Mouse (Mus musculus): ENCODE results near the gene Scyl1. TPM values are rescaled to one million over a fixed set of nuclear protein-coding genes. Genes with fewer than 3 reads are reported as not detected.

The Scyl1 gene
- polyA plus RNA-seq, 1 experiment from 2014 or later = 70.0 TPM

DNA sequence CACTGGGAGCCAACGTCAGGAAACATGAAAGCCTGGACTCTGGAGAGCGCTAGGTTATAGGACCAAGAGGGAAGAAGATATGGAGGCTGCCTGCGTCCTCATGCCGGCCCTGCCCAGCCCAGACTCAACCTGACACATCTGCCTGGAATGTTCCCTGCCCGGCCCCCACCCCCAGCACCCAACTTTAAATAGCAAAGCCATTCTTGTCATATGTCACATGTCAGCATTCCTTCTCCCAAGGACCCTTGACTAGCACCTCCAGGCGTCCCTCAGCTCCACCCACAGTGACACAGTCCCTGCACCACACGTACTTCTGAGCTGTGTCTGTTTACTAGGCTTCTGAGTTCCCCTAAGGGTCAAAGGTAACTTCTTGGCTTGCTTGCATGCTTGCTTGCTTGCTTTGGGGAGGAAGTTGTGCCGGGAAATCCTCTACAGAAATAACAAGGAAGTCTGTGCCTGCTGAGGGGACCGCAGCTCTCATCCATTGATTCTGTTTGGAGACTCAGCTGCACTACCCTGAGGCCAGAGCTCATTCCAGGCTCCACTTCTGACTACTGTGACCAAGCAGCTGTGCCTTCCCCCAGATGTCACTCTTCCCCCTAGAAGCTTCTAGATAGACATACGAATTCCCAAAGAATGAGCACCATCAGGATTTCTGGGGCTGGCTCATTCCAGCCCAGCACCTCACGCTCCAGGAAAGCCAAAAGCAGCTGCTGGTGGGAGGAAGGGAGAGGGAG lies 39.1 kb upstream of the Scyl1 start:
- Histone ChIP-seq H3K4me1 (replicated peaks) (peaks cover 61% of the 10 kb centered on the region), H3K27me3 (no peaks in the 10 kb centered on the region), H3K4me3 (replicated peaks) (no peak overlapping the region), H3K27ac (peak overlapping the region; percentile 94), H3K9ac (replicated peaks) (0 out of 2 replicates have a peak overlapping the region, but pooled peaks have one; percentile 6), H3K4me2 (replicated peaks) (no peak overlapping the region), H3K9me3 (no peaks in the 10 kb centered on the region), H3K36me3 (no peaks in the 10 kb centered on the region)
- WGBS = 58% methylated on average over 11 of the region's 11 CpGs
- no peak for ATAC-seq

DNA sequence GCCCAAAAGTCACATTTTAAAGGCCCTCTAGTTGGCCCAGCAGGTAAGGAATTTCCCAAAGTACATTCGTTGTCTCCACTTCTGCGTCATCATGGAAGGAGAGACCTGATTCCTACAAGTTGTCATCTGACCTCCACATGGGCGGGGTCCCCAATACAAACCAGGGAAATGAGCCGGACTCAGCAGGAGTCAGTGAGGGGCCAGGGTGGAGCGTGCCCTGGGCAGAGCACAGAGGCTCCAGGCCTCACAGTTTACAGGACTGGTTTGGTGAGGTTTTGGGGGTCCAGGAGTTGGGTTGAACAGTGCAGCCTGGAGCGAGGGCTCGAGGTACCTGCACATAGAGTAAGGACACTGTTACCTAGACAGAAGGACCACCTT lies 38.5 kb upstream of the Scyl1 start:
- no peak overlapping the region for H3K9ac ChIP-seq (replicated peaks)
- ATAC-seq = no peak
- no peak overlapping the region for H3K4me2 ChIP-seq (replicated peaks)
- H3K4me3 ChIP-seq (replicated peaks) = no peak overlapping the region
- peaks cover 66% of the 10 kb centered on the region for H3K4me1 ChIP-seq (replicated peaks)
- no peaks in the 10 kb centered on the region for H3K36me3 ChIP-seq
- peak overlapping the region; percentile 94 for H3K27ac ChIP-seq
- WGBS = 62% methylated on average over 7 of the region's 7 CpGs
- H3K27me3 ChIP-seq = no peaks in the 10 kb centered on the region
- H3K9me3 ChIP-seq = no peaks in the 10 kb centered on the region

DNA sequence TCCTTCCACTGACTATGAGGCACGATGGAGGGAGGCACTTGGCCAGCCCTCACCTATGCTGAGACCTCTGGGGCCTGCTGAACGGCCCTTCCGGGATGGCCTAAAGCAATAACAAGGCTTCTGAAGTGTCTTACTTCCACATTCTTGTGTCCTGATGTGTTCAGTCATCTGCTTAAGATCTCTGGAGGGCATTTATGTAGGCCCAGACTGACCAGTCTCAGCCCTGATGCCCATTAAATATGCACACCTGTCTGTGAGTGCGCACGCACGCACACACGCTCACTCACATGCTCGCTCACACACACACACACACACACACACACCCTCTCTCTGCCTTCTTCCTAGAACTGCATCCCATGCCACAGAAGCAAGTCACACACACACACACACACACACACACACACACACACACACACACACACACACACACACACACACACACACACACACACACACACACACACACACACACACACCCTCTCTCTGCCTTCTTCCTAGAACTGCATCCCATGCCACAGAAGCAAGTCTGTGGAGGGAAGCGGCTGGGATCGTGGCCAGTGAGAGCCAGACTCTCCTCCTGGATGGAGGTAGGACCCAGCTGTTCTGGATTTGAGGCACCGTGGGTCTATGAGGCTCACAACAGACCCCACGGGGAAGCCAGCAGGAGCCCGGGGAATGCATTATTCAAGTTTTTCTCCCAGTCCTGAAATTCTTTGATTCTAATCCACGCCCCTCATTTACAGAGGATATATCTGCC lies 37.9 kb upstream of the Scyl1 start:
- ATAC-seq = no peak
- Histone ChIP-seq H3K36me3 (no peaks in the 10 kb centered on the region), H3K4me3 (replicated peaks) (no peak overlapping the region), H3K27me3 (no peaks in the 10 kb centered on the region), H3K4me1 (replicated peaks) (peaks cover 72% of the 10 kb centered on the region), H3K9me3 (no peaks in the 10 kb centered on the region), H3K9ac (replicated peaks) (no peak overlapping the region), H3K4me2 (replicated peaks) (no peak overlapping the region), H3K27ac (peak overlapping the region; percentile 94)
- 70% methylated on average over 14 of the region's 14 CpGs for WGBS

DNA sequence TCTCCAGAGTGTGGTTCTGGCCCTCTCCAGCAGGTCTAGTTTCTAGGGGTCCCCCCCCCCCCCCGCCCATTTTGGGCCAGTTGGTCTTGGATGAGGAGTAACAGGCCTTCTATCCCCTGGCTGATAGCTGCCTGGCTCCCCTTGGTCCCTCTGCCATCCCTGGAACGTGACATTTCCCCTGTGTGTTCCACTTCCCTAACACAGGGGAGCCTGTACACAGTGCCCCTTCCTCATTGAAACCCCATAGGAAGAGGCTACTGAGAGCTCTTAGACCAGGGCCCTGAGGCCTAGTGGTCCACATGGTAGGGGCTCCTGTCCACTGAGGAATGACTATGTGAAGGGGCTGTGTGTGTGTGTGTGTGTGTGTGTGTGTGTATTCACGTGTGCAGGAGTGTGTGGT lies 36.5 kb upstream of the Scyl1 start:
- H3K27ac ChIP-seq = 0 out of 2 replicates have a peak overlapping the region, but pooled peaks have one; percentile 80
- H3K36me3 ChIP-seq = no peaks in the 10 kb centered on the region
- H3K27me3 ChIP-seq = no peaks in the 10 kb centered on the region
- no peak overlapping the region for H3K4me3 ChIP-seq (replicated peaks)
- no peaks in the 10 kb centered on the region for H3K9me3 ChIP-seq
- no peak overlapping the region for H3K9ac ChIP-seq (replicated peaks)
- H3K4me2 ChIP-seq (replicated peaks) = no peak overlapping the region
- no peak for ATAC-seq
- H3K4me1 ChIP-seq (replicated peaks) = peaks cover 79% of the 10 kb centered on the region
- WGBS = 58% methylated on average over 3 of the region's 3 CpGs

DNA sequence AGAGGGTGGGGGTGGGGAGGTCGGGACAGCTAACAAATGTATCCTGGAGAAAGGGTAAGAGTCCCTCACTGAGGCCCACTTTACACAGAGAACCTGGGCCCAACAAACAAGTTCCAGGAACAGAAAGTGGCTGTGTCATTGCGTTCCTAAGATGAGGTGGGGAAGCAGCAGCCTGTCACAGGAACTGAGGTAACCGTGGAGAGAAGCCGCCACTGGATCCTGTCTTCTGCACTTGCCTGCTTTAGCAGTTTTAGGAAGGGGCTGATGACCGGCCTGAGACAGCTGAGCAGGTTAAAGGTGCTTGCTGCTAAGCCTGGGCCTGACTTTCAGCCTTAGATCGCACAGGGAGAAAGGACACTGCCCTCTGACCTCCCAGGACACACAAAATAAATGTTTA lies 35.6 kb upstream of the Scyl1 start:
- Histone ChIP-seq H3K9ac (replicated peaks) (no peak overlapping the region), H3K27ac (peak overlapping the region; percentile 80), H3K27me3 (no peaks in the 10 kb centered on the region), H3K4me2 (replicated peaks) (no peak overlapping the region), H3K4me1 (replicated peaks) (peaks cover 70% of the 10 kb centered on the region), H3K4me3 (replicated peaks) (no peak overlapping the region), H3K36me3 (no peaks in the 10 kb centered on the region), H3K9me3 (no peaks in the 10 kb centered on the region)
- WGBS = 27% methylated on average over 6 of the region's 6 CpGs
- no peak for ATAC-seq

DNA sequence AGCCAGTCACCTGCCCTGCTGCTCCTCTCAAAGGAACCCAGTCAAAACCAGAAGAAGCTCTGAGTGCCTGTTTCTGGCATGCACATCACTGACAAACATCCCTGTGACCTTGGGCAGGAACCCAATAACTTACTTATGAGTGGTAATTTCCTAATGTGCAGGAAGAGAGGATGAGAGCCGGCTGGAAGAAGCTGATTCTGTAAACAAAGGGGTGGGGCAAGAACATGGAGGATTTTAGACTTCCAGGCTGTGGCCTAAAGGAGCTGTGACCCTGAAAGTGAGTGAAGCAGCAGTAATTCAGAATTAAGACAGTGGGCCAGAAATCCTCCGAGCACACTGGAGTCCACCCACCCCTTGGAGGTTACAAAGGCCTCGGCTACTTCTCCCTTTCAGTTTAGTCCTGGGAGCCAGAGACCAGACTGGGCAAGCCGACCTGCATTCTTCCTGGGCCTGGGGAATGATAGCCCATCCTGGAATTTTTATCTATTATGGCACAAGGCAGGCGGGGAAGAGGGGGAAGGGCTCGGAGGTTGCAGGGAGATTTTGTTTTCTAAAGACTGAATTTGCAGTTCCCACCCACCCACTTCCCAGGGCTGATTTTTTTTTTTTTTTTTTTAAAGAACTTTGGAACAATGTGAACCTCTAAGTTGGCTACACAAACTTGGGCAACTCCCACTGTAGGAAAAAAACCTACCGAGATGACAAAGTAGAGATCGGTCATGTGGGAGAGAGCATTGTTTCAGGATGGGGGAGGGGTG lies 35.0 kb upstream of the Scyl1 start:
- Histone ChIP-seq H3K4me1 (replicated peaks) (peaks cover 64% of the 10 kb centered on the region), H3K9ac (replicated peaks) (no peak overlapping the region), H3K36me3 (no peaks in the 10 kb centered on the region), H3K4me2 (replicated peaks) (no peak overlapping the region), H3K9me3 (no peaks in the 10 kb centered on the region), H3K27me3 (no peaks in the 10 kb centered on the region), H3K4me3 (replicated peaks) (no peak overlapping the region), H3K27ac (peak overlapping the region; percentile 80)
- ATAC-seq = no peak
- WGBS = 4% methylated on average over 8 of the region's 8 CpGs

DNA sequence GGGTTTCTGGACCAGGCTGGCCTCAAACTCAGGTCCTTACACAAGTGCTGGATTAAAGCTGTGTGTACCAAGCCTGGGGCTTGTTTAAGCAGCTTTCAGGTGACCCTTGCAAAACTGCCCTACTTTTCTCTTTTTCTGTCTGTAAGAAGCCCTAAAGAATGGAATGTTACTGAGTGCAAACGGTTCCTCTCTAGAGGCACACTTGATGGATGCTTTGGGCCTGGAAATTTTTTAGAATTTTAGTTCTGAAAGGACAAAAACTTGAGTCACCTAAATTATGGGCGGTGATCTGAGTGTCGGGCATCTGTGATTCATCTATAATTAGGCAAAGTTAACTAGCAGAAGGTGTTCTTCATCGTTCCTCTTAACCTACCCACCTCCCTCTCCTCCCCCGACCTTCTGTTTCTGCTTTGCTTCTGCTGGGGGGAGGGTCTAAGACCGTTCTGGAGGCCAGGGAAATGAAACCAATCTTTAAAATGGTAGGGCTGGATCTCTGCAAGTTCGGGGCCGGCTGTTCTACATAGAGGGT lies 33.2 kb upstream of the Scyl1 start:
- H3K4me3 ChIP-seq (replicated peaks) = no peak overlapping the region
- peak overlapping the region; percentile 100 for H3K27ac ChIP-seq
- H3K4me1 ChIP-seq (replicated peaks) = peaks cover 46% of the 10 kb centered on the region
- H3K4me2 ChIP-seq (replicated peaks) = peak overlapping the region; percentile 82
- WGBS = 39% methylated on average over 8 of the region's 8 CpGs
- no peak for ATAC-seq
- peak overlapping the region; percentile 69 for H3K9ac ChIP-seq (replicated peaks)
- H3K9me3 ChIP-seq = no peaks in the 10 kb centered on the region
- no peaks in the 10 kb centered on the region for H3K36me3 ChIP-seq
- no peaks in the 10 kb centered on the region for H3K27me3 ChIP-seq

DNA sequence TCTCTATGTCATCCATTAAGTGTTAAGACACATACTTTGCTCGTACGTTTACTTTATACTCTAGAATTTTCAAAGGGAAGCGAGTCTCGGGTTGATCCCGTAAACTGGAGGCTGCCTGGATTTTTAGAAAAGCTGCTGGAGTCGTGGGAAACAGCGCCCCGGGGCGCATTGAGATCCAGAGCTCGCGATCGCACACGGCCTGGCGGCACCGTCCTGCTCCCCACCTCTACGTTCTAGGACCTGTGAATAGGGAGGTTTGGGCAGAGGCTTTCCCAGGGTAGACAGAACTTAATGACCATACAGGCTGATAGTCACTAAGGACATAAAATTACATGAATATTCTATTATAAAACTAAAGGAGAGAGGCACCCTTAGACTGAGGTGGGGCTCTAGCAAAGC lies 32.7 kb upstream of the Scyl1 start:
- H3K4me3 ChIP-seq (replicated peaks) = peak overlapping the region; percentile 99
- peak overlapping the region; percentile 100 for H3K27ac ChIP-seq
- peaks cover 44% of the 10 kb centered on the region for H3K4me1 ChIP-seq (replicated peaks)
- H3K9ac ChIP-seq (replicated peaks) = peak overlapping the region; percentile 69
- no peaks in the 10 kb centered on the region for H3K9me3 ChIP-seq
- peak overlapping the region; percentile 82 for H3K4me2 ChIP-seq (replicated peaks)
- ATAC-seq = peak; percentile 53
- no peaks in the 10 kb centered on the region for H3K36me3 ChIP-seq
- WGBS = 1% methylated on average over 16 of the region's 16 CpGs
- no peaks in the 10 kb centered on the region for H3K27me3 ChIP-seq

DNA sequence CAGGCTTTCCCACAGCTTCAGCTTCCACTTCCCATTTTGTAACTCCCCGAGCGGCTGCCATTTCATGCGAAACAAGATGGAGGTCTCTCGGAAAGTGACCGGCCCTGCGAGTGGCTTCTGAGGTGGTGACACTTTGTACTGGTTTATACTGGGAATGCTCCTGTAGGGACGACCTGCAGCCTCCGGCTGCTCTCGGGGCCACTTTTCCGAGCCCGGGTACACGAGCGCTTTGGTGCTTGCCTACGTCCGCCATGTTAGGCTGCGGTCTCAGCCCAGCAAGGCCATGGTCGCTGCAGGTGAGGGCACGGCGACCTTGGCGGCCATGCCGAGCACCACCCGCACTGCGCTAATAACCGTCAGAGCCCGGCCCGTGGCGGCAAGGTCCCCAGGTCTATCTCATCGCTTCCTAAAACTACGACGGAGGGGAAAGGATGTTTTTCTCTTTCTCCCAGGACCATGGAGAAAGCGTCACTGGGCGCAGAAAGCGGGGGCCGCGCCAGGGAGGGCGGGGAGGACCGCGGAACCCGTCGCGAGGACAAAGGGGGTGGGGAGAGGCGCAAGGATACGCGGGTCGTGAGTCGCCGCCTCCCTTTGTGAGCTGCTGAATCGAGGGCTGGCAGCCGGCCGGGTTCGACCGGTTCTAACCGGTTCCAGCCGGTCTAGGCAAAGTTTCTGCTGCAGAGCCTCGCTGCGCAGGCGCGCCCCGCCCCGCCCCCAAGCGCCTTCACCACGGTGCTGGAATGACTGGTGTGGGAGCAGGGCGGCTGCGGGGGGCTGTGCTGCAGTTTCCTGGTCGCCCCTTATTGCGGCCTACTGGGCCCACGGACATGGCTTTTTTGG lies 32.0 kb upstream of the Scyl1 start:
- under 1% methylated on average over 66 of the region's 67 CpGs for WGBS
- no peaks in the 10 kb centered on the region for H3K27me3 ChIP-seq
- peak overlapping the region; percentile 82 for H3K4me2 ChIP-seq (replicated peaks)
- H3K9ac ChIP-seq (replicated peaks) = peak overlapping the region; percentile 89
- ATAC-seq = peak; percentile 98
- no peaks in the 10 kb centered on the region for H3K9me3 ChIP-seq
- peak overlapping the region; percentile 100 for H3K27ac ChIP-seq
- peak overlapping the region; percentile 99 for H3K4me3 ChIP-seq (replicated peaks)
- peaks cover 5% of the 10 kb centered on the region for H3K36me3 ChIP-seq
- peaks cover 40% of the 10 kb centered on the region for H3K4me1 ChIP-seq (replicated peaks)

DNA sequence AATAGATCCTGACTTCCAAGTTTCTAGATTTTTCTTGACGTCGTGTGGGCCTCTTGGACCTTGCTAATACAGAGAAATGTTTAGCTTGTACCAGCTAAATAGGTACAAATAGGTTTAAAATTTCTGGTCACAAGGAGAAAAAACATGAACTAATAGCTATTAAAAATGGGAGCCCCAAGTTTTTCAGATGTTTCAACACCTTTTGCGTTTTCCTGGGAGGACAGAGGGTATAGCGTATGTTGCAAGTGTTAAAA lies 31.5 kb upstream of the Scyl1 start:
- Histone ChIP-seq H3K36me3 (peaks cover 8% of the 10 kb centered on the region), H3K27ac (peak overlapping the region; percentile 100), H3K9ac (replicated peaks) (peak overlapping the region; percentile 89), H3K4me3 (replicated peaks) (peak overlapping the region; percentile 99), H3K4me2 (replicated peaks) (peak overlapping the region; percentile 82), H3K9me3 (no peaks in the 10 kb centered on the region), H3K4me1 (replicated peaks) (peaks cover 41% of the 10 kb centered on the region), H3K27me3 (no peaks in the 10 kb centered on the region)
- no peak for ATAC-seq
- WGBS = under 1% methylated on average over 4 of the region's 4 CpGs

DNA sequence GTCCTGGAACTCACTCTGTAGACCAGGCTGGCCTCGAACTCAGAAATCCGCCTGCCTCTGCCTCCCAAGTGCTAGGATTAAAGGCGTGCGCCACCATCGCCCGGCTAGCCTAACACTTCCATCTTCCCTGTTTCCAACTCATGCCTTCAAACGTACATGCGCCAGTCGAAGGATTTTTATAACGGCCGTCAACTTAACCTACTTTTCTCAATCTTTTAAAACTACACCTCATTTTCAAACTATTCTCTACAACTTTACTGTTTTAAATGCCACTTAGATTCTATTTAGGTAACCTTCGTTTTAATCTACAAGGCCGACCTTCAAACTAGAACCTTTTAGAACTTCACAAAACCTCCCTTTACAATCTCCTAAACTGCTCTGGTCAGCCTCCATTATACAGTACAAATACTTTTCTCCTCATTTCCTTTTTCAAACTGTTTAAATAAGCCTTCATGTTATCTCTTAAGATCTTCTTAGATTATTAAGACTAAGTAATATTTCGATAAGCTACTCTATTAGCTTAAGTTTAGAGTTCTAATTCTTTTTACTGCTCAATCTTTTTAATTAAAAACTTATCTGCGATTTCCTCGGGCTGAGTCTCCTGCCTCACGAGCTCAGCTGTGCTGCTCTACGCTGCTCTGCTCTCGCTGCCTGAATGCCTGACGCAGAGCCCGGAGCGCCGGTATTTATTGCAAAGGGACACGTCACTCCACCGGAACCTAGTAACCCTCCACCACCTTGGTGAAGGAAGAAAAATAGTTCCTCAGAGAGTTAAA lies 31.0 kb upstream of the Scyl1 start:
- Histone ChIP-seq H3K4me1 (replicated peaks) (peaks cover 44% of the 10 kb centered on the region), H3K27me3 (no peaks in the 10 kb centered on the region), H3K27ac (peak overlapping the region; percentile 100), H3K9ac (replicated peaks) (peak overlapping the region; percentile 99), H3K4me2 (replicated peaks) (peak overlapping the region; percentile 97), H3K4me3 (replicated peaks) (peak overlapping the region; percentile 99), H3K9me3 (no peaks in the 10 kb centered on the region), H3K36me3 (peaks cover 13% of the 10 kb centered on the region)
- WGBS = under 1% methylated on average over 25 of the region's 25 CpGs
- ATAC-seq = no peak
